Mouse (Mus musculus) MN1 (cell line): ENCODE measurements around the gene Ltf.

Experiments
- DNase-seq: peaks from one replicate; pipeline ENCODE4 v3.0.0-alpha.2; 2016; ENCODE audit warnings: low spot score

Ltf gene

DNA sequence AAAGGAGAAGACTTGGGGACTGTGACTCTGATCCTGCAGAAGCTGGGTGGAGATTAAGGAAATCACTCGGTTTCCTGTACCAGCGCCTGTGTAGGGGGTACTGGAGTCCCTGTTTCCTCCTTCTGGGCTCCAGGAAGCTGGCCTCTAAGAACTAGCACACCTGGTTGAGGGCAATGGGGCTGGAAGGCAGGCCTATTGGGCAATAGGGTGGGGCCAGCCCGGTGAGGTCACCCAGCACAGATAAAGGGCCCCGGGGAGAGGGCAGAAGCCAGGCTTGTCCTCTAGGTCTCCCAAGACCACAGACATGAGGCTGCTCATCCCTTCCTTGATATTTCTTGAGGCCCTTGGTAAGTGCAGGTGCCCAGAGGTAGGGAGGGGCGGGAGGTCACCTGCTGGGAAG is at the start of gene Ltf:
TSS of gene Ltf (plus strand) at position 250 of the 400 bp plus-strand sequence.
- DNase-seq = no peak

- DNase-seq = no peak
Measured at GRCm38 (mm10) chr9:110979411-110979810, 39.7 kb upstream of the Ltf start.

DNA sequence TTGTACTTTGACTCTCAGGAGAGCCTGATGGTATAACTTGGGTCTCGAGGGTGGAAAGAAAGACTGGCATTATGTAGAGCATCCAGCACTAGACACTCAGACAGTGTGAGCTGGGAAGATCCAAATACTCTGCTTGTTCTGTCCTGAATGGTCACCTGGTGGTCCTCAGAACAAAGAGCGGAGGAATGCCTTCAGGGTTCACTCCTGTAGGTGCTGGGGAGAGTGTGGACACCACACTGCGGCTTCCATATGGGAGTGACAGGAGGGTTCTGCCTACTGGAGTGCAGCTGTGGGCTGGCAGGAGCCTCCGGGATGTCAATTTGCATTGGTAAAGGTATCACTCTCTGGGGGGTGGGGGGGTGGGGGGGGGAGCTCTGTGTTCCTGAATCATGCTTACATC is 36.7 kb upstream of the Ltf start:
- DNase-seq = no peak

GRCm38 (mm10) chr9:110984096-110984495 is 35.0 kb upstream of the Ltf start:
- no peak for DNase-seq

GRCm38 (mm10) chr9:110985541-110985940 is 33.5 kb upstream of the Ltf start:
- no peak for DNase-seq

DNA sequence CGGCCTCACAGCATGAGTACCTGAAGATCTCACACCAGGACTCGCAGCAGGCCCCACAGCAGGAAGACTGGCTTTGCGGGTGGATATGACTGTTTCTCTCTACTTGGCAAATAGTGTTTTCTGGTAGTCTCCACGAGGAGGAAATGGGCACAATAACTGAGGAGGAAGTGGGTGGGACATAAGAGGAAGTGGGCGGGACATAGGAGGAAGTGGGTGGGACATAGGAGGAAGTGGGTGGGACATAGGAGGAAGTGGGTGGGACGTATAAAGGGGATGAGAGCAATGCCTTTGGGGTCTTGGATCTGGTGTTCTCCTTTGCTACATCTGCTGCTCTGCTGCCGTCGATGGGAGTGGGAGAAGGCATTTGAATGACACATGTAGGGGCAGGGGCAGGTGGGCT is 33.1 kb upstream of the Ltf start:
- DNase-seq = no peak

GRCm38 (mm10) chr9:110987331-110987730 is 31.7 kb upstream of the Ltf start:
- no peak for DNase-seq

DNA sequence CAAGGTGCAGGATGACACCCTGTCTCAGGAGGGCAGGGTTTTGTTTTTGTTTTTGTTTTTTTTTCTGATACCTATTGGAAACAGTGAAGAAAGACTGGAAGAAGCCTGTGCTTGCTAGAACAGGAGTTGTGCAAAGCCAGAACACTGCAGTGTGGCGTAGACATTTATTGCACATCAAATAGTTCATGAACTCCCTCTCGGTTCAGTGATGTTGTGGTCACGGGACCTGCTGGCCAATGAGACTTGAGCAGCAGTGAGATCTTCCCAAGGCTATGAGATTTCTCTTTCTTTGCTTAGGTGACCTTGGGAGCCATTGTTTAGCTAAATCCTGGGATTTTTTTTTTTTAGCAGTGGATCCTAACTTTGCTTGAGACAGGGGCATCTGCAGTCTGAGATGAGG is 31.0 kb upstream of the Ltf start:
- DNase-seq = no peak

DNA sequence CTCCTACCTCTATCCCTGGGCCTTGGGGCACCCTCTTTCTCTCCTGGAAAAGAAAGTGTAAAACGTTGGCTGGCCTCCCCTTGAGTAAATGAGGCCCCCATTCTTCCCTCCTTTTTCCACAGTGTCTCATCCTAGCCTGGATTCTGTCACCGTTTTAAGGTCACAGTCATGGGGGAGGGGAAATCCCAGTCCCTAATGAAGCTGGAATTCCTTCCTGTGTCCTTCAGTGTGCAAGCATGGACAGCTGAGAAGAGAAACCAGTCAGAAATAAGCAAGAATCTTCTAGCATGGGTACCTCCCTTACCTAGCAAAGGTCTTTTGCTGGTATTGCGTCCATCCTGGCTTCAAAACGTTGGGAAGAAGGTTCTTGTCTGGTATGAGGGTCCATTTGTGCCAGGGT is 29.9 kb upstream of the Ltf start:
- DNase-seq = no peak

DNA sequence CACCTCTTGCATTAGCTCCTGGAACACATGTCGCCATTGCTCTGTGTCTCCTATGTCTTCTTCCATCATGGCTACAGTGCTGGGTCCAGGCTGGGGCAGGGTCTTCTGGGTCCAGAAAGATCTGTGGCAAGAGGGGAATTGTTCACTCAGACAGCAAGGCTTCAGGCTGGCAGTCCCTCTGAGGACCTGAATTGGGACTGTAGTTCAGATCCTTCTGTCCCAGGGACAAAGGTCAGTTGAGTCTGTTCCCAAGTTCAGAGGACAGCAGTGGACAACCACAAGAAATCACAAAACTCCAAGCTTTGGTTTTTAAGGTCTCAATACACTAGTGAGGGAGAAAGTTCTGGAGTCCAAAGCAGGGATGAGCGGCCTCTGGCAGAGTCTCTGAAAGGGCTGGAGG is 29.5 kb upstream of the Ltf start:
- no peak for DNase-seq

DNA sequence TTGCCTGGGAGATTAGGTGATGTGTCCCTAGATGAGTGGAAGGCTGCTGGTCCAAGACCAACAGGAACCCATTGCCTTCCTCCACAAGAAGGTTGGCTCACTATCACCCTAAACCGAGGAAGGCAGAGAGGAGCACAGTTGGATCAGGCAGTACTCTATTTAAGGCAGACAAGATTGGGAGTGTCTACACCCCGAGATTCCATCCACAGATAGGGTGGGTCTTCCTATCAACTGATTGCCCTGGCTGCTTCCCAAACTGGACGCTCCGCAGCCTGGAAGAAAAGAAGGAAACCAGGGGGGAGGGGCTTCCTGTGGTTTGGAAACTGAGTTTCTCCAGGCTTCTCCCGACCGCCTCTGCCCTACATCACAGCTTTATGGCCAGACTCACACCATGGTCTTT is 28.9 kb upstream of the Ltf start, which contains the start of gene Rtp3:
TSS of gene Rtp3 (minus strand) at position 380 of the 400 bp plus-strand sequence.
- no peak for DNase-seq

- DNase-seq = no peak
Measured at GRCm38 (mm10) chr9:110993281-110993709, 25.8 kb upstream of the Ltf start.

DNA sequence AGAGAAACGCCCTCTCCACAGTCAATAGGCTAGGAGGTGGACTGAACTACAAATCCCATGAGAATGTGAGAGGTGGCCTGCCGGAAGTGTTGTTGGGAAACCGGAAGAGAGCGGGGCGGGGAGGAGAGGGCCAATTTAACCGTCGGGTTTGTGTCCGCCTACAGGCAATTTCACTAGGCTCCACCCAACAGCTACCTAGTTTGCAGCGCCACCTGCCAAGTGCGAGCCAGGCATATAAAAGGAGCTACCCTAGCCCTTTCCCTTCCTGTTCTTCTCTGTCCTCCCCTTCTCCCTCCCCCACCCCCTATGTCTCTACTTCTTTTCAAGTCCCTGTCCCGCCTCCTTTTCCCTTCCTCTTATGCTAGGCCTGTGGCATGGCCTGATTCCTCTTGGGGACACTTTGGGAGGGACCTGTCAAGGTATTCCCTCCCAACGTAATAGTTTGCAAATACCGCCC is 24.3 kb upstream of the Ltf start:
- peak; percentile 76 for DNase-seq

GRCm38 (mm10) chr9:110997245-110997644 is 21.8 kb upstream of the Ltf start:
- peak; percentile 88 for DNase-seq

DNA sequence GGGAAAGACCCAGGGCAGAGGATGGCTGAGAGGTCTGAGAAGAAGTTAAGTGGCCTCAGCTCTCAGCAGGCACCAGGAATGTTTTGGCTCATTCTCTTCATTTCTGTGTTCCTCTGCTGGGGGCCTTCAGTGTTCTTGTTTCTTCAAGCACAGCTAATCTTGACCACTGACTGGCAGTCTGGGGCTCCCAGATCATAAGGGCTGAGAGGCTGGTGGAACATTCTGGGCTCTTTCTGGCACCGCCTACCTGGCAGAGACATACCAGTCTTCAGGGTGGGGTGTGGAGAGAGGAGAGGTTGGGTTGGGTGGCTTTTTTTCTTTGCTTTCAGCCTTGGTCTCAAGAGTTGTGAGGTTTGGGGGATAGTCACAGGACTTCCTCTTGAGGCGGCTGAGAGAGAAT is 20.0 kb upstream of the Ltf start:
- DNase-seq = no peak

GRCm38 (mm10) chr9:110999856-111000255 is 19.2 kb upstream of the Ltf start:
- no peak for DNase-seq

- DNase-seq = no peak
Measured at GRCm38 (mm10) chr9:111001621-111002020, 17.4 kb upstream of the Ltf start.

DNA sequence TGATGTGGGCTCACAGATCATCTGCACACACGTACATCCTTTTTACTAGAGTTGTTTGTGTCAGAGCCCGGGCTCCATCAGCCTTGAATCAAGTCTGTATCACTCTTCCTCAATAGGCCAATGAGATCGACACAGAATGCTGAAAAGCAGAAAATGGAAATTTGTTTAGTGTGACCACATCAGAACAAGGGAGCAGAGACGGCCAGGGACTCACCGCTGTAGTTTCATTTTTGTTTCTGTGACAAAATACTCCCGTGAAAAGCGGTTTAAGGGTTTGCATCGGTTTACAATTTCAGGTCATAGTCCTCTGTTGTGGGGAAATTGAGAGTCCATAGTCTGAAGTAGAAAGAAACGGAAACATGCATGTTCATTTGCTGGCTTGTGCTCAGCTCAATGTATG is 15.8 kb upstream of the Ltf start:
- DNase-seq = no peak

DNA sequence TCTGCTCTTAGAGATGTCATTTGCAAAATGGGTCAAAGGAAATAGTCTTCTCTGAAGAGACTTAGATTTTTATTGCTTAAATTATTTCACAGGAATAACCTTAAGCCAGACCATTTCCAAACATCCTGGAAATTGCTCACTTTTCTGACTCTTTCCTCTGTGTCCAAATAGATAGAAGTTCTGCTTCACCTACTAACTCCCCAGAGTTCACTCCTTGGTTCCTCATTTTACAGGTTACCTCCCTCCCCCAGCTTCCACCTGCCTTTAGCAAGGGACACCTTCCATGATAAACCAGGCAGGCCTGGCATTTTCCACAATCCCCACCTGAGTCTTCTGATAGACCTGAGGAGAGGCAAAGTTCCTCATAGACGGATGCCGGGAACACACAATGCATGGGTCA is 12.5 kb upstream of the Ltf start:
- DNase-seq = no peak

DNA sequence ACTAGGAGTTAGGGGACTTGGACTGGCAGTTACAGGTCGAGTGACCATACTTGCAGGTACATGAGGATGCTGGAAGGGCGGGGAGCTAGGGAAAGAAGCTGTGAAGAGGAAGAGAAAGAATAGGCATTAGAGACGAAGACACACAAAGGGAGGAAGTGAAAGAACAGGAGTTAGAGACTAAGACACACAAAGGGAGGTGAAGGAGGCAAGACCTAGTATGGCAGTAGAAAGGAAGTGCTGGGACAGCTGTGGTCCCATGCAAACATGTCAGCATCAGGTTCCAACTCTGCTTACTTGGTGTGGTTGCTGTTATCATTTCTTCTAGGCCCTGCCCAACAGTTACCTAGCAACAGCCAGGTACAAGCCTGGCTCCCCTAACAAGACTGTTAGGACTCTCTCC is 9.3 kb upstream of the Ltf start:
- DNase-seq = no peak

GRCm38 (mm10) chr9:111011550-111011949 is 7.5 kb upstream of the Ltf start:
- no peak for DNase-seq

DNA sequence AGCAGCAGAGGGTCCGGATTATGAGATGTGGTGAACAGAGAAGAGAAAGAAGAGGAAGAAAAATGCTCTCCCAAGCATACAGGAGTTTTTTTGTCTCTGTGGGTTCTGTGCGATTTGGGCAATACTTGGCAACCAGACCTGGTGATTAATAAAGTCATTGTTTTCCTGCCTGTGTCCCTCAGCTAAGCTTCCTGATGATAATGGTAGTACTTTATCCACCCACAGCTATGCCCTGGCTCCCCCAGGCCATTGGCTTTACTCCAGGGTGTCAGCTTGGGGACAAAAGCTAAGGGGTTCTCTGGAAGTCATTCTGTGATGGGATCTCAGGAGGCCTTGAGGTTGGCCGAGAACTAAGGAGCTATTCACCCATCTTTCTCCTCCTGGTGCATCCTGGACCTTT is 7.0 kb upstream of the Ltf start:
- no peak for DNase-seq

DNA sequence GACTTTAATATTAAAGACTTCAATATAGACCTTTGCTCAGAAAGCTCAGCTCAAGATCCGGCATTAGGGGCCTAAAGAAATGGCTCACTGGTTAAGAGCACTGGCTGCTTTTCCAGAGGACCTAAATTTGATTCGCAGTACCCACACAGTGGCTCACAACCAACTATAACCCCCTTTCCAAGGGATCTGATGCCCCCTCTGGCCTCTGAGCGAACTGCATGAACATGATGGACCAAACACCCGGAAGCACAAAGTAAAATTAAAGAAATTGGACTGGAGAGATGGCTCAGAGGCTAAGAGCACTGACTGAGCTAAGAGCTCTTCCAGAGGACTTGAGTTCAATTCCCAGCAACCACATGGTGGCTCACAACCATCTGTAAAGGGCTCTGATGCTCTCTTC is 3.4 kb upstream of the Ltf start:
- no peak for DNase-seq

DNA sequence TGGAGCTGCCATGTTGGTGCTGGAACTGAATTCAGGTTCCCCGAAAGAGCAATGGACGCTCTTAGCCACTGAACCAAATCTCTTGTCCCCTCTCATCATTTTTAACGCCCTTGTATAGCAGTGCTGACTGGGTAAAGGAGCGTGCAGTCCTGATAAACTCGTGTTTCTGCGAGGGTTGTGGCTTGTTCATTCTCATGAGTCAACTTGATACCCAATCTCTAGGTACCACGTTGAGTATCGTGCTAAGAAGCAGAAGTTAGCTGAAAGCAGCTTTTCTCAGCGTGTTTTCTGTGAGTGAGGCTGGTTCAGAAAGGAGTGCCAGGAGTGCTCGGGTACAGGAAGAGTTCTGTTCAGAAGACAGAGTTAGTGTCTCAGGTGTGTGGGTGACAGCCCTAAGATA is 7.7 kb downstream of the Ltf start:
- no peak for DNase-seq

DNA sequence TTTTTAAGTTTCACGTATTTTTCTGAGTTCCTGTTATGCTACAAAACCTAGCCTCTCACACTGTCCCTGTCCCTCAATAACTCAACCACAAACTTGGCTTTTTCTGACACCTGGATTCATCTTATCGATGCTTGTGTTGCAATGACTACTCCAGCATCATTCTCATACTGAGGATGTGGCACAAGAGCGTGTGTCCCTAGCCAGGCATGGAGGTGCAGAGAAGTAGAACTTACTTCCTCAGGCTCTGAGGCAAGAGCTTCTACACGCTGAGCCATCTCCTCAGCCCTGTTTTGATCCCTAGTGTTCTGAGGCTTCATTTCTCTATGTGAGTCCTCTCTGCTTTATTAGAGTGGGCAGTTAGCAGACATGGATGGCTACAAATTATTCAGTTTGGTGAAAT is 14.6 kb downstream of the Ltf start:
- no peak for DNase-seq
